Mouse (Mus musculus) embryonic facial prominence, embryonic 13.5 days (tissue): ENCODE results near the gene Kif28. TPM values are rescaled to one million over a fixed set of nuclear protein-coding genes. Genes with fewer than 3 reads are reported as not detected.
"Not testable (repeated sequence)": the region's sequence is repeated elsewhere in the genome, so short reads cannot be mapped to it uniquely, and the experiment has no call there.

Experiments
- ATAC-seq: fragments of 200-750 bp; cut with Nextera tagmentation; 2 replicates; pipeline ENCODE4 v1.8.0; 2017; ENCODE audit warnings: low read depth; ENCODE audit not compliant: insufficient number of reproducible peaks, insufficient read depth, low FRiP score, low TSS enrichment
- H3K27ac ChIP-seq: fragments of 300-500 bp; sonication (generic); 2 replicates; pipeline ENCODE4 v1.5.1; 2015; ENCODE audit warnings: moderate library complexity, mild to moderate bottlenecking, inconsistent platforms
- H3K27me3 ChIP-seq: fragments of 300-500 bp; sonication (generic); 2 replicates; pipeline ENCODE4 v1.6.1; 2015; ENCODE audit warnings: mild to moderate bottlenecking, inconsistent platforms
- H3K36me3 ChIP-seq: fragments of 300-500 bp; sonication (generic); 2 replicates; pipeline ENCODE4 v1.6.1; 2015; ENCODE audit warnings: mild to moderate bottlenecking, inconsistent platforms
- H3K4me1 ChIP-seq: fragments of 300-500 bp; sonication (generic); 2 replicates; pipeline ENCODE4 v1.6.1; 2015; ENCODE audit warnings: inconsistent platforms
- H3K4me2 ChIP-seq: fragments of 300-500 bp; sonication (generic); 2 replicates; pipeline ENCODE4 v1.6.1; 2015; ENCODE audit warnings: moderate library complexity, mild to moderate bottlenecking, inconsistent platforms
- H3K4me3 ChIP-seq: fragments of 300-500 bp; sonication (generic); 2 replicates; pipeline ENCODE4 v1.5.1; 2015; ENCODE audit warnings: mild to moderate bottlenecking, inconsistent platforms
- H3K9ac ChIP-seq: fragments of 300-500 bp; sonication (generic); 2 replicates; pipeline ENCODE4 v1.6.1; 2015; ENCODE audit warnings: mild to moderate bottlenecking, inconsistent platforms
- H3K9me3 ChIP-seq: fragments of 300-500 bp; sonication (generic); 2 replicates; pipeline ENCODE4 v1.6.1; 2016; ENCODE audit warnings: inconsistent platforms
- WGBS: fragments of 180-500 bp; shearing (Covaris S2); methylation state at CpG from one replicate; pipeline ENCODE4 v1.1.7; 2015; ENCODE audit warnings: mixed read lengths; 5-methylcytosine and 5-hydroxymethylcytosine counted together
- polyA plus RNA-seq: library from polyadenylated mRNA; unstranded; fragments of >200 nt; fragmentation: Nextera tagmentation; extraction: Ambion mirVana; gene quantifications from 2 replicates; pipeline ENCODE4 v1.2.1, GENCODE M21; 2015

Kif28 gene
- polyA plus RNA-seq, 1 experiment from 2014 or later: not detected

DNA sequence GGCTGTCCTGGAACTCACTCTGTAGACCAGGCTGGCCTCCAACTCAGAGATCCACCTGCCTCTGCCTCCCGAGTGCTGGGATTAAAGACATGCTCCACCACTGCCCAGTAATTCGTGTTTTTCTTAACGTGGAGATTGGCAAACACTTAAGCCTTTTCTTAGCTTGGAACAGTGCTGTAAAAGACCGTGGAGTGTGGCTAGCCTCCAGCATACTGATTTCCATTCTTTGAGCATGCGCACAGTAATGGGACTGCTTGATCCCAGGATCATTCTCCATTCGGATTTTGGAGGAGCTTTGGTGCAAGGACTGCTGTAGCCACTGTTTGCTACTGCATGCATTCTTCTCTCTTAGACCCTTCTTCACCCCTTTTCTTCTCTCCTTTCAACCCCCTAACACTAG, 55.6 kb downstream of the Kif28 start:
- no peak for ATAC-seq

DNA sequence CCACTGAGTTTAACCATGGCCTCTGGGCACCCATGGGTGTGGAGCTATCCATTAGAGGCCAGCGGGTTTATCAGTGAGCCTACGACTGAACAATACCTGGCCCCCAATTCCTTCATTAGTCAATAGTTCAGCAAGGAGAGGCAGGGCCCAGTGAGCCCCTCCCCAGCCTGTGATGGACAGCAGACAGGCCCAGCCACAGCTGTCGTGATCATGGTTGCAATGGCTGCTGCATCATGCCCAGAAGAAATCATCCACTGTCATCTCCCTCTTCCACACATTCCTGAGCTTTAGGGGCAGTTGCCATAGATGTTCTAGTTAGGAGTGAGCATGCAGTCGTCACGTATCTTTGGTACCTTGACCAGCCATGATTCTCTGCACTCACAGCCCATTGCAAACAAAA, 56.2 kb downstream of the Kif28 start:
- H3K9me3 ChIP-seq: no peaks in the 10 kb centered on the region
- no peak overlapping the region for H3K27ac ChIP-seq
- no peak overlapping the region for H3K4me3 ChIP-seq
- no peak overlapping the region for H3K4me2 ChIP-seq
- WGBS: 79% methylated on average over 5 of the region's 5 CpGs
- no peak for ATAC-seq
- H3K9ac ChIP-seq: no peak overlapping the region
- H3K36me3 ChIP-seq: peaks cover 38% of the 10 kb centered on the region
- H3K4me1 ChIP-seq: no peaks in the 10 kb centered on the region
- H3K27me3 ChIP-seq: no peaks in the 10 kb centered on the region

More for the DNA sequence above, 55.6 kb downstream of the Kif28 start:
- Histone ChIP-seq H3K4me3 (no peak overlapping the region), H3K9me3 (no peaks in the 10 kb centered on the region), H3K9ac (no peak overlapping the region), H3K27ac (no peak overlapping the region), H3K36me3 (peaks cover 35% of the 10 kb centered on the region), H3K27me3 (no peaks in the 10 kb centered on the region), H3K4me1 (no peaks in the 10 kb centered on the region), H3K4me2 (no peak overlapping the region)
- 80% methylated on average over 6 of the region's 6 CpGs for WGBS

DNA sequence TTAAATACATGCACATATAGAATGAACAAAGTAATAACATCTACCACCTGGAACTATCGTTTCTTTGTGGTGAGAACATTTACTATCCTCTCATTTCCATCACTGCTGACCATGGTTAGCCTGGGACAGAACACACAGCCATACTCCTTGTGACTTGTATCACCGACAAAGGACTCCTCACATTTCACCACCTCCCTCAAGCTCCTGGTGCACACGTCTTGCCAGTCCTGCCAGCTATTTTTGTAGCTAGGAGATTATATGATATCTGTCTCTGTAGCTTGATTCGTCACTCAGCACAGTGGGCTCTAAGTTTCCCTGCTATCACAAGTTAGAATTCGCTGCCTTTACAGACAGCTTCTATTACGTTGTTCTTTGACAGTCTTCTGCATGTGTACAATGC, 56.7 kb downstream of the Kif28 start:
- peaks cover 43% of the 10 kb centered on the region for H3K36me3 ChIP-seq
- no peaks in the 10 kb centered on the region for H3K9me3 ChIP-seq
- H3K4me1 ChIP-seq: no peaks in the 10 kb centered on the region
- H3K27me3 ChIP-seq: no peaks in the 10 kb centered on the region
- no peak overlapping the region for H3K27ac ChIP-seq
- no peak overlapping the region for H3K4me2 ChIP-seq
- ATAC-seq: no peak
- H3K9ac ChIP-seq: no peak overlapping the region
- no peak overlapping the region for H3K4me3 ChIP-seq
- 80% methylated on average over 6 of the region's 6 CpGs for WGBS

DNA sequence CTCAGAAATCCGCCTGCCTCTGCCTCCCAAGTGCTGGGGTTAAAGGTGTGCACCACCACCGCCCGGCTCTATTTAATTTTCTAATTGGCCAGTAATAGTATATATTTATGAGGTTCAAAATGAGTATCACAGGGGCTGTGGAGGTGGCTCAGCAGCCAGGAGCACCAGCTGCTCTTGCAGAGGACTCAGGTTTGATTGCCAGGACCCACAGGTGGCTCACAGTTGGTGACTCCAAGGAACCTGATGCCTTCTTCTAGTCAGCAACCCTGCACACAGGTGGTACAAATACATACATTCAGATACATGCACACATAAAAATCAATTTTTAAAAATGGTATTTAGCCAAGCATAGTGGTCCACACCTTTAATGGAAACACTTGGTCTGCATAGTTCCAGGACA, 57.1 kb downstream of the Kif28 start:
- H3K27ac ChIP-seq: no peak overlapping the region
- H3K4me2 ChIP-seq: no peak overlapping the region
- H3K4me1 ChIP-seq: no peaks in the 10 kb centered on the region
- H3K36me3 ChIP-seq: peaks cover 47% of the 10 kb centered on the region
- WGBS: 91% methylated on average over 3 of the region's 3 CpGs
- no peak for ATAC-seq
- H3K9me3 ChIP-seq: no peaks in the 10 kb centered on the region
- H3K27me3 ChIP-seq: no peaks in the 10 kb centered on the region
- no peak overlapping the region for H3K9ac ChIP-seq
- H3K4me3 ChIP-seq: no peak overlapping the region

DNA sequence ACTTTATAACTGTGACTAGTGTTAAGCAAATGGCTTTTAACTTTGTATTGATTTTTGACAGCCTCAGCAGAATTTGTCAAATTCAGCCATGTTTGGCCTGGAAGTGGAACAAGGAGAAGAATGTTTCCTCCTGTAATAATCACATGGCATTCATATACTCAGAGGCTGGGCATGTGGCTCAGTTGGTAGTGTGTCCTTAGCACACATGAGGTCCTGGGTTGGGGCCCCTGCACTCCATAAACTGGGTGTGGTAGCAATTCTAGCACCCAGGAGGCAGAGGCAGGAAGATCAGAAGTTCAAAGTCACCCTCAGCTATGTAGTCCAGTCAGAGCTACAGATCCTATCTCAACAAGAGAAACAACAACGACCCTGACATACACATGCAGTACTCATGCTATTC, 57.8 kb downstream of the Kif28 start:
- Histone ChIP-seq H3K27ac (no peak overlapping the region), H3K4me2 (no peak overlapping the region), H3K9me3 (no peaks in the 10 kb centered on the region), H3K9ac (no peak overlapping the region), H3K4me3 (no peak overlapping the region), H3K27me3 (no peaks in the 10 kb centered on the region), H3K4me1 (no peaks in the 10 kb centered on the region), H3K36me3 (peaks cover 51% of the 10 kb centered on the region)
- 94% methylated on average over 1 of the region's 1 CpGs for WGBS
- no peak for ATAC-seq

DNA sequence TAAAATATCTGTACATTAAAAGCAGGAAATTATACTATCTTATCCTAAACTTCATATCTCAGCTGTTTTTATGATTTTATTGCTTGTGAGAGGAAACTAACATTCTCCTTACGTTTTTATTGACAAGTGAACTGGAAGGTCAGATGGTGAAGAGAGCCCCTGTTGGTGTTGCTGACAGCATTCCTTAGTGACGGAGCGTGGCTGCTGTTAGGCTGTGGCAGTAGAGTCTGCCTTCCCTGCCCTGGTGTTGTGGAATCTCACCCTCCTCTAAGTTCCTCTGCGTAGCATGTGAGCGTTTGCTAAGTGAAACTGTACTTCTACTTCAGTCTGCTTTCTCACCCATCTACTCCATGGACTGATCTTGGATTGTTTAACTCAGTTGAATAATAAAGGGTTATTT, 58.3 kb downstream of the Kif28 start:
- Histone ChIP-seq H3K27ac (no peak overlapping the region), H3K36me3 (peaks cover 56% of the 10 kb centered on the region), H3K4me1 (no peaks in the 10 kb centered on the region), H3K9me3 (no peaks in the 10 kb centered on the region), H3K27me3 (no peaks in the 10 kb centered on the region), H3K4me2 (no peak overlapping the region), H3K9ac (no peak overlapping the region), H3K4me3 (no peak overlapping the region)
- 83% methylated on average over 5 of the region's 5 CpGs for WGBS
- no peak for ATAC-seq

DNA sequence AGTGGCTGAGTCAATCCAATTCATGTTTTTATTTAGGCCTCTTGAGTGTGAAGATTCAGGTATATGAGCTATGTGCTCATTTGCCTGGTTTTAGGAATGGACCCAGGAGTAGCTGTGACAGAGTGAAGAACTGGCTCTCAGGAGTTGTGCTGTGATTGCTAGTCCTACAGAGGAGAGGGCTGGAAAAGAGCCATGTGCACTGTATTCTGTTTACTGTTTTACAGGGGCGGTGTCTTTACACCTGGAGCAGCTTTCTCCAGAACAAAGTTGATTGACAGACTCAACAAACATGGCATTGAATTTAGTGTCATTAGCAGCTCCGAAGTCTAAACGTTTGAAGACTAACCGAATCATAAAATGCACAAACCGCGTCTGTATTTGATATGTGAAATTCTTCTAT, 58.7 kb downstream of the Kif28 start:
- Histone ChIP-seq H3K36me3 (peaks cover 60% of the 10 kb centered on the region), H3K27ac (no peak overlapping the region), H3K4me1 (no peaks in the 10 kb centered on the region), H3K4me3 (no peak overlapping the region), H3K9ac (no peak overlapping the region), H3K4me2 (no peak overlapping the region), H3K9me3 (no peaks in the 10 kb centered on the region), H3K27me3 (no peaks in the 10 kb centered on the region)
- ATAC-seq: no peak
- WGBS: 87% methylated on average over 6 of the region's 6 CpGs

DNA sequence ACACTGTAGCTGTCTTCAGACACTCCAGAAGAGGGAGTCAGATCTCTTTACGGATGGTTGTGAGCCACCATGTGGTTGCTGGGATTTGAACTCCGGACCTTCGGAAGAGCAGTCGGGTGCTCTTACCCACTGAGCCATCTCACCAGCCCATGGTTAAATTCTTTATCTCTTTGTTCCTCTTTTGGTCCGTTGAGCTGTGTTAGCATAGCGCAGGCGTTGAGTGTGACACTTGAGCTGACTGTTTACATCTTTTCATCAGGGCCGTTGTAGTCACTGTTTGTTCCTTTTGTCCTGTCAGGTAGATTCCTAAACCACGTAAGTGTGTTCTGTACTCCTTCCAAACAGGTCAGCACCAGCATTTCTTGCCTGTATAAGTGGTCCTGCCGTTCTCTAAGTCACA, 62.3 kb downstream of the Kif28 start:
- H3K9me3 ChIP-seq, H3K9ac ChIP-seq, H3K27ac ChIP-seq, H3K4me2 ChIP-seq, H3K27me3 ChIP-seq, ATAC-seq, H3K4me3 ChIP-seq, H3K4me1 ChIP-seq: not testable (repeated sequence)
- H3K36me3 ChIP-seq: peaks cover 81% of the 10 kb centered on the region
- WGBS: 91% methylated on average over 10 of the region's 10 CpGs

DNA sequence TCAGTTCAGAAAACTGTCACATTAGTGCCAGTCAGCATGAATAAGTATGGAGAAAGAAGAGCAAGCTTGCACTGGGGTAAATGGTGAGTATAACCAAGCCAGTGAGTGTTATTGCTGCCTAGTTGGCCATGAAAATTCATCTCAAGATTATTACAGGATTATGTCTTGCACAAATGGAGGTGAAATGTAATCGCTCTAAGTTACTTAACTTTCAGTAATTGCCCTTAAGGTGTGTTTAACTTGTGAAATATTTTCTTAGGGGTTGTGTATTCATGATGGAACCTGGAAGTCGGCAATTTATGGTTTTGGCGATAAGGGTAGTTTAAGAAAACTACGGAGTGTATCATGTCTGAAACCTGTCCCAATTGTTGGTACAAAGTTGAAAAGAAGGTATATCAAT, 65.7 kb downstream of the Kif28 start:
- H3K36me3 ChIP-seq: peaks cover 75% of the 10 kb centered on the region
- H3K27ac ChIP-seq: no peak overlapping the region
- no peaks in the 10 kb centered on the region for H3K27me3 ChIP-seq
- H3K9ac ChIP-seq: no peak overlapping the region
- no peaks in the 10 kb centered on the region for H3K9me3 ChIP-seq
- 93% methylated on average over 4 of the region's 4 CpGs for WGBS
- no peak for ATAC-seq
- H3K4me1 ChIP-seq: no peaks in the 10 kb centered on the region
- H3K4me3 ChIP-seq: no peak overlapping the region
- H3K4me2 ChIP-seq: no peak overlapping the region

DNA sequence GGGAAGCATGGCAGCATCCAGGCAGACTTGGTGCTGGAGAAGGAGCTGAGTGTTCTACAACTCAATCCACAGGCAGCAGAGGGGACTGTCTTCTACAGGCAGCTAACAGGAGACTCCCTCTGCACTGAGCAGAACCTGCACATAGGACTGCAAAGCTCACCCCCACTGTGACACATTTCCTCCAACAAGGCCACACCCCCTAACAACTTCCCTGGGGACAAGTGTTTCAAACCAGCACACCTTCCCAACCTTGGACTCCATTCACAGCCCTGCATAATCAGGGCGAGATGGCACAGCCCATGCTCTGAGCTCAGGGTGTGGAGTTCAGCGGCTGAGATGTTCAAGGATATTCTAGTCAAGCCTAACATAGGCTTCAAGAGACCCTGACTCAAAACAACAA, 68.0 kb downstream of the Kif28 start:
- Histone ChIP-seq H3K9ac (no peak overlapping the region), H3K9me3 (no peaks in the 10 kb centered on the region), H3K4me1 (no peaks in the 10 kb centered on the region), H3K4me3 (no peak overlapping the region), H3K4me2 (no peak overlapping the region), H3K27ac (no peak overlapping the region), H3K27me3 (no peaks in the 10 kb centered on the region), H3K36me3 (peaks cover 74% of the 10 kb centered on the region)
- no peak for ATAC-seq
- 90% methylated on average over 2 of the region's 2 CpGs for WGBS

DNA sequence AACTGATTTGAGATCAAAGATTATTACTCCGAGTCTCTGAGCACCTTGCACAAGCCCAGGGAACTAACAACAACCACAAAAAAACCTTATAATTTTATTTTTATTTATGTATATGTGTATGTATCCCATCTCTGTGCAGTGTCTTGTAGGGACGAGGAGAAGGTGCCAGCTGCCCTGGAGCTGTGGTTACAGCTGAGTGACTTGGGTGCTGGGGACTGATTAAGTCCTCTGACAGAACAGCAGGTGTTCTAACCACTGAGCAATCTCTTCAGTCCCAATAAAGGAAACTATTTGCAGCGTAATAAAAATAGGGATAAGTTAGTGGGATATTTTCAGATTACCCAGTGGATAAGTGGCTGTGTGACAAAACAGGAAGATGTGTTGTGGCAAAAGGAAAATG, 70.7 kb downstream of the Kif28 start:
- WGBS: 93% methylated on average over 3 of the region's 3 CpGs
- Histone ChIP-seq H3K9ac (no peak overlapping the region), H3K27ac (no peak overlapping the region), H3K9me3 (no peaks in the 10 kb centered on the region), H3K27me3 (no peaks in the 10 kb centered on the region), H3K4me2 (no peak overlapping the region), H3K4me3 (no peak overlapping the region), H3K36me3 (peaks cover 60% of the 10 kb centered on the region), H3K4me1 (peaks cover 7% of the 10 kb centered on the region)
- ATAC-seq: no peak

DNA sequence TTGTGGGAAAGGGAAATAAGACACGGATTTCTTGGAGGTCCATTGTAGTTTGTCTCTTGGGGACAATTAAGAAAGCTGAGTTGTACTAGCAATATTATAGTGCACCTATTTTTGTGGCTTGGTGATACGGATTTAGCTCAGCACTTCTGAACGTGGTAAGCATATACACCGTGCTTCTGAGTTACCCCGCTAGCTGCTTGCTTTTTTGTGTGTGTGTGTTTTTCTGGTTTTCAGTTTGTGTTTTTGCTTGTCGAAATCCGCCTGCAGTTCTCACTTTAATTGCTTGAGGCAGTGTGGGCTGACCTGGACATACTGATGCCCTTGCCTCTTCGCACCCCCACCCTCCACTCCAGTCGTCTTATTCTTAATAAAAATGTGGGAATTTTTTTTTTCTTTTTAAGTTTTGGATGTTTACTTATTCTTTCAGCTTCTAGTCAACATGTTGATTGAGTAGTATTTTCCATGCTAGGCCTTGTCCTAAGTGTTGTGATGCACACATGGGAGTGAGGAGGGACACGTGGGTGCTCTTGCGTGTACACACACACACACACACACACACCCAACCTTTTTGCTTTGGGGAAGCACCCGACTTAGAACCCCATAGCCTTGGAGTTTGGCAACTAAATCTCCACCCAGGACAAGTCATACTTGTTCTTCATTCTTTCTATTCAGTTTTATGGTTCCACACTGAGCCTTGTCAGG, 76.1 kb downstream of the Kif28 start:
- H3K9ac ChIP-seq: peak overlapping the region; percentile 90
- H3K4me1 ChIP-seq: peaks cover 12% of the 10 kb centered on the region
- no peak for ATAC-seq
- no peaks in the 10 kb centered on the region for H3K27me3 ChIP-seq
- H3K36me3 ChIP-seq: peaks cover 24% of the 10 kb centered on the region
- peak overlapping the region; percentile 80 for H3K4me3 ChIP-seq
- WGBS: 18% methylated on average over 12 of the region's 12 CpGs
- H3K4me2 ChIP-seq: peak overlapping the region; percentile 72
- H3K9me3 ChIP-seq: no peaks in the 10 kb centered on the region
- H3K27ac ChIP-seq: peak overlapping the region; percentile 78; the same call in 1 of the 2 replicates
